Mouse (Mus musculus) kidney, adult 8-10 months (tissue): Measurements from ENCODE around the gene Eif4g3.

Experiments
- DNase-seq, 2 experiments: peaks; one replicate each; pipeline ENCODE4 v3.0.0; 2022

The Eif4g3 gene

GRCm38 (mm10) chr4:137990433-137990832 lies 2.4 kb upstream of the Eif4g3 start:
- no peak for DNase-seq

- no peak for DNase-seq
Observed at GRCm38 (mm10) chr4:137991240-137991639, 1.6 kb upstream of the Eif4g3 start.

GRCm38 (mm10) chr4:137993291-137993758 lies 503 bp downstream of the Eif4g3 start:
- peak; percentile 98 to 99 for DNase-seq

GRCm38 (mm10) chr4:137993821-137994561 lies 1.2 kb downstream of the Eif4g3 start:
- DNase-seq: peak in 1 of 2 experiments; percentile 42

DNA sequence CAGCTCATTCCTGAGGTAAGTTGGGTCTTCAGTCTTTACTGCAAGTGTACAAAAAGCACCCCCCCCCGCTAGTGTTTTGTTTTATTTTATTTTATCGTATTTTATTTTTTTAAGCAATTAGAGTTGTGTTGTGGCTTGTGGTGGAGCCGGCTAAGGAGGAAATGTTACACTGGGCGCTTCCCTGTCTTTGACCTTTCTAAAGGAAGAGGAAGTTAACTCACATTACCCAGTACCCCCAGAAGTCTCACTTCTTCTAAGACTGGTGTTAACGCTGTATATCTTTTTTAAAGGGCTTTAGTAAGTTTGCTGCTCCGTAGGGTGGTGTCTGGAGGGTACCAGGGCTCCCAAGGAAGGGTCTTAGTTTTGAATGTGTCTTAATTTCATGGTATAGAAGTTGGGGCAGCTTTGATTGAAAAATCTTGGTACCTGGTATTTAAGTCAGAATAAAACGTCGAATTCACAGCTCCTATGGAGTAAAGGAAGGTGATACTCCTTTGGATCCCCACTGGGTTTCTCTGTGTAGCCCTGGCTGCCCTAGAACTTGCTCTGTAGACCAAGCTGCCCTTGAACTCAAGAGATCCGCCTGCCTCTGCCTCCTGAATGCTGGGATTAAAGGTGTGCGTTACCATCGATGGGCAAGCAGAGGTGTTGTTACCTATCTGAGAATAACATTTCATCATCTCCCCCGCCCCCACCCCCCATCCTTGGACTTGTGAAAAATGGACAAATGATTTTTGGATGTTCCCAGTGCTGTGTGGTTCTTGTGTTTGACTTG lies 1.9 kb downstream of the Eif4g3 start:
- no peak for DNase-seq

GRCm38 (mm10) chr4:137995399-137995798 lies 2.6 kb downstream of the Eif4g3 start:
- DNase-seq: peak in 1 of 2 experiments; percentile 41

DNA sequence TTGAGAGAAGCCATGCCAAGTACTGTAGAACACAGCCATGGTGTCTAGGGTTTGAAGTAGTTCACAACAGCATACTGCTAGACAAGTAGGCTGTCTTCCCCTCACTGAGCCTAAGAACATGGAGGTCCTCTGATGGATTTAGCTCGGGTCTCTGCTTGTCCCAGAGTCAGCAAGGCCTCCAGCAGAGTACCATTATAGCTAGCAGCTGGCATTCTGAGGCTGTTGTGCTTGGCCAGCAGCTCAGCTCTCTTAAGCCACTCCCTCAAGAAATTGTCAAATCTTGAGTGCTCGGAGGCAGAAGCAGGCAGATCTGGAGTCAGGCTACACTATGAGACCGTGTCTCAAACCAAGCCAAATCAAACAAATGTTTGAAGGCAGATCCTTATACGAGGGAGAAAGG lies 5.4 kb downstream of the Eif4g3 start:
- no peak for DNase-seq

GRCm38 (mm10) chr4:138000682-138001081 lies 7.9 kb downstream of the Eif4g3 start:
- peak in 1 of 2 experiments; percentile 65 for DNase-seq

DNA sequence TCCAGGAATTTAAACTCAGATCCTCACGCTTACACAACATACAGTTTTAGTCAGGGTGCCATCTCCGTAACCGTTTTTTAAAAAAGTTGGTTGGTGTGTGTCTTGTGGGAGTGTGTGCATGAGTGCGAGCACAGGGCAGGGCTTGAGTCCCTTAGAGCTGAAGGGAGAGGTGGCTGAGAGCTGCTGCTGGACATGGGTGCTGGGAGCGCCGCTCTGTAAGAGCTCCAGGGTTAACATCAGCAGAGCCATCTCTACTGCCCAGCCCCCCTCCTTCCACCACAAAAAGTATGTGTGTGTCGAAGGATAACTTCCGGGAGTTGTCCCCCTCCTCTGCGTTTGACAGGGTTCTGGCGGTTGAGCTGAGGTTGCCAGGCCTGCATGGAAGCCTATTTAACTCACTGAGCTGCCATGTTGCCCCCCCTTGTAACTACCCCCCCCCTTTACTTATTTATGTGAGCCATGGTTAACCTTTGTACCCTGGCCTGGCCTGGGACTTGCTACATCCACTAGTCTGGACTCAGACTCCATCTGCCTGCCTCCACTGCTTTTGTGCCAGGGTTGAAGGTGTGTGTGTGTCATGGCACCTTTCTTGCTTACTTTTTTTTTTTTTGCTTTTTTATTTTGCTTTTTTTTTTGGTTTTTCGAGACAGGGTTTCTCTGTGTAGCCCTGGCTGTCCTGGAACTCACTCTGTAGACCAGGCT lies 11.2 kb downstream of the Eif4g3 start:
- DNase-seq: peak; percentile 65 to 77

DNA sequence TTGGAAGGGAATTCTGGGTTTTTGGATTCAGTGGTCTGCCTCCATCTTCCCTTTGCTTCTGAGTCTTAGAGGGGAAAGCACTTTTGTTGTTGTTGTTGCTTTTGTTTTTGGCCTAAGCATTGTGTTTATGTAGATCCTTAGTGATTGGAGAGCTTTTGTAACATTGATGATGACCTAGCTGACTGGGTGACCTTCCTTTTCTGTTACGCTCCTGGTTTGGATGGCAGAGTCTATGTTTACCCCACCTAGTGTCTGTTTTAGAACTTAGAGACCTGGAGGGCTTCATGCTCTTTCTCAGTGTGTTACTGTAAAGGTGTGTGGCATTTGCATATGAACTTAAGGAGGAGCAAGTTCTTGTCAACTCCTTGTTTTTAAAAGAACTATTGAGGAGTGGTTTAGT lies 13.0 kb downstream of the Eif4g3 start:
- DNase-seq: no peak

DNA sequence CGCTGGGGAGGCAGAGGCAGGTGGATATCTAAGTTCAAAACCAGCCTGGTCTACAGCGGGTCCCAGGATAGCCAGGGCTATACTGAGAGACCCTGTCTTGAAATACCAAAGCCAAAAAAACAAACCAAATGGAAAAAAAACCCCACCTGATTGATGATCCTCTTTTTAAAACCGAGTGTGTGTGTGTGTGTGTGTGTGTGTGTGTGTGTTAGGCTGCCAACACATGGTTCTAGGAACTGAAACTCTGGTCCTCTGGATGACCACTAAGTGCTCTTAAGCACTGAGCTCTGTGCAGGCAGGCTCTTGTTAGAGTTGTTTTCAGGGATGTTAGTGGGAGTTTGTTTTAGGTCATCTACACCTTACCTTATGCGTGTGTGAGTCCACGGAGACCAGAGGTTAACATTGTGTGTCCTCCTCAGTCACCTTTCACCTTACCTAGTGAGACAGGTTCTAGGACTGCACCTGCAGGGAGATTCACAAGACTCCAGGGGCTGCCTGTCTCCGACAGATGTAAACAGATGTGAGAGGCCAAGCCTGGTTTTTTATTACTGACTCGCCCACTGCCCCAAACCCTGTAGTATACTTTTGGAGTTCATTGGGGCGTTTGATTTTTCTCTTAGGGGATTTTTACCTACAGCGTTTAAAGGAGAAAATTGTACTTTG lies 14.3 kb downstream of the Eif4g3 start:
- no peak for DNase-seq

DNA sequence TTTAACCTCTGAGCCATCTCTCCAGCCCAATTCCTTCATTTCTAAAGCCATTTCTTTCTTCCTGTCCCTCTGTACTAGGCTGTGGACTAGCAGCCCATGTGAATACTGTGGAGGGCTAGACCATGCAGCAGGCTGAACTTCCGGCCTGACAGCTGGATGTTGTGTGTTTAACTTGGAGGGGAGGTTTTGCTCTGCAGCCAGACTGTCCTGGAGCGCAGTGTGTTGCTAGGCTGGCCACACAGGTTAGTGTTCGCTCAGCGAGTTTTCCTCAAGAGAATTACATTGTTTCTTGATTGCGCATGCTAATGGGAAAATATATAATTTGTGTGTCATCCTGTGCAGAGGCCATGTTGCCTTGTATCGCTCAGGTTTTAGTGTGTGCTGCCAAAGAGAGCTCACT lies 15.8 kb downstream of the Eif4g3 start:
- DNase-seq: no peak

- no peak for DNase-seq
Observed at GRCm38 (mm10) chr4:138009786-138010502, 17.1 kb downstream of the Eif4g3 start.

- DNase-seq: no peak
Observed at GRCm38 (mm10) chr4:138013723-138014479, 21.1 kb downstream of the Eif4g3 start.

GRCm38 (mm10) chr4:138015966-138016365 lies 23.1 kb downstream of the Eif4g3 start:
- no peak for DNase-seq

DNA sequence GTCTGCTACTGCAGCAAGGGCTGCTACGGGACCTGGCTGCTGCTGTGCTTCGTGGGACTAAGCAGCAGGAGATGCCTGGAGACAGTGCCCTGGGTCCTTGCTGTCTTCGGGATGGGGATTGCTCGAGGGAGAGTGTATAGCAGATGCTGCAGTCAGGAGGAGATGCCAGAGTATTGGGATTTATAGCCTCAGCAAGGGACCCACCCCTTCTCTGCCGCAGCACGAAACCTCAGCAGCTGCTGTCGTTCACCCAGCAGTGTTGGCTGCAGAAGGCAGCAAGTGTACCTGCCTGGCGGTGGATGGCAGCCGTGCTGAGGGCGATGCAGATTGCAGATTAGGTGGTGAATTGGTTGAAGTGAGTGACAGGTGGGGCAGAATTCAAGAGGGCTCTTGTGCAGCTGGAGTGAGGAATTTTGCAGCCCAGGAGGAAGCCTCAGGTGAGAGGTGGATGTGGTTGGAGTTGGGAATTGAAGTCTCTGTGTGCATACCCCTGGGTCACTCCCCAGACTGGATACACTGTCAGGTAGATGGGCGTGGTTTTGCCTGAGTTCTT lies 24.3 kb downstream of the Eif4g3 start:
- no peak for DNase-seq

- DNase-seq: peak; percentile 77 to 79
Observed at GRCm38 (mm10) chr4:138018011-138018410, 25.2 kb downstream of the Eif4g3 start.

- no peak for DNase-seq
Observed at GRCm38 (mm10) chr4:138020231-138020630, 27.4 kb downstream of the Eif4g3 start.

DNA sequence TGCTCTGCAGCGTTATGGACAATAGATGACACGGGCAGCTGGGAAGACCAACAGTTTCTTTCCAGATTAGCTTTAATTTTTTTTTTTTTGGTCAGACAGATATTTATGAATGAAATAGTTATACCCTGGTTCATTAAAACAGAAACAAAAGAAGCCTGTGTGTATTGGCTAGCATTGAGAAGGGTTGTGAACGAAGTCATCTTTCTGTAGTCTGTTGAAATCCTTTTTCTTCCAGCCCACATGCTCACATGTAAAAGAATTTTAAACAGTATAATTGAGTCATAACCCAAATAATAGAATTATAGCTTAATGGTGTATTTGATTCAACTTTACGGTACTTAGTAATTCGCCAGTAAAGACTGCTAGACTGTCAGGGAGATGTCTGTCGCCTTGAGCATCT lies 28.8 kb downstream of the Eif4g3 start:
- no peak for DNase-seq

DNA sequence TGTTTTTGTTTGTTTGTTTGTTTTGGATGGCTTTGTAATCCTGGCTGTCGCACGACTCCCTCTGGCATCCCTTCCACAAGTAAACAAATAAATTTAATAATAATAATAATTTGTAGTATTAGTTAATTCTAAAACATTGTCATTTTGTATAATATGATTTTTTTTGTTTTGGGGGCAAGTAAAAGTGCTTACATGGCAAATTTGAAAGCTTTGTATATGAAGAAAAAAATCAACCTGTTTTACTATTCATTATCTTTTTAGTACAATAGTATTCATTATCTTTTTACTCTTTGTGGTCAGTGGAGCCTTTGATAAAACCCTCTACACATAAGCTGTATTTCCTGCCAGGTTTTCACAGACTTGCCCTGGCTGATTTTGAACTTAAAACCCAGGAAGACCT lies 29.9 kb downstream of the Eif4g3 start:
- no peak for DNase-seq
